Comparison of ENCODE assay signal across 11 mouse cellular contexts in the genomic region with DNA sequence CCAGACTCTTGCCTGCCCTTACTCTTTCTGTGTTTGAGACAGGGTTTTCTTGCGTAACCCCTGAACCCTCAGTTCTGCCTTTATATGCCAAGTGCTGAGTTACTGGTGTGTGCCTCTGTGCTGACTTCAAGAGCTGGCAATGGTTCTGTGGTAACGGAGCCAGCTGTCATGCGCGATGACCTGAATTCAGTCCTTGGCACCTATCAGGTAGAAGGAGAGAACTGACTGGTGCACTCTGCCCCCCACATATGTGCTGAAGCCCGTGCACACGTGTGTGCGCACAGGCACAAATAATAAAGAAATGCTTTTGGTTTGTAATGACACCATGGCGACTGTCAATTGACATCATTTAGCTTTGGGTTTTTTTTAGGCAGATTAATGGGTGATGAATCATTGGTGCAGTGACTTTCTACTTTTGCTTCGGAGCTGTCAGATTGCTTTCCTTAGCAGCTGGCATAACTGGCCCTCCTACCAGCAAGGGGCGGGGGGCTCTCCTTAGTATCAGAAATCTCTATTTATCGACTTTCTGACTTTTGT. TPM values are rescaled to one million over a fixed set of nuclear protein-coding genes. Genes with fewer than 3 reads are reported as not detected.
DNase-seq lines count a peak whose midpoint lies in the region; ATAC-seq and TF ChIP-seq lines count a peak whose summit lies in the region.
"Had no signal": no experiment of that assay in that cellular context is flagged by ENCODE, and none has a peak within 500 bp of the region (broad histone marks: within the 10 kb centered on the region; RNA-seq: fewer than 3 reads in every experiment).

No protein-coding gene starts in this region.

- no peak overlapping the region for H3K4me2 ChIP-seq in heart, embryonic 14.5 days (ENCODE audit: low read length)
- H3K4me2 ChIP-seq: embryonic facial prominence, embryonic 12.5 days had no signal

- no peak for ATAC-seq in heart, embryonic 14.5 days (ENCODE audit: insufficient number of reproducible peaks, insufficient read depth, low FRiP score, low read depth)

- peak overlapping the region; percentile 78 for H3K27ac ChIP-seq in layer of hippocampus, adult 2 months
- H3K27ac ChIP-seq in heart, embryonic 14.5 days (replicated peaks in 1 of 2; ENCODE audit: control insufficient read depth in 1 of 2, insufficient read depth in 1 of 2, low read depth in 2 of 2, low read length in 2 of 2), result no peak overlapping the region
- no peak overlapping the region for H3K27ac ChIP-seq in limb, embryonic 10.5 days
- H3K27ac ChIP-seq: embryonic facial prominence, embryonic 12.5 days had no signal

- H3K27me3 ChIP-seq in heart, embryonic 14.5 days (ENCODE audit: control insufficient read depth, insufficient read depth, low read length), result no peaks in the 10 kb centered on the region
- no peaks in the 10 kb centered on the region for H3K27me3 ChIP-seq in limb, embryonic 10.5 days (ENCODE audit: low read depth, poor library complexity, severe bottlenecking)
- H3K27me3 ChIP-seq: embryonic facial prominence, embryonic 12.5 days had no signal

- no peak for TF ChIP-seq CTCF in layer of hippocampus, adult 2 months (conservative IDR thresholded peaks at IDR 0.05)

- peak in 1 of 2 experiments; percentile 23 for DNase-seq in layer of hippocampus, adult 2 months (ENCODE audit: low spot score in 2 of 2)
- no peak for DNase-seq in layer of hippocampus, adult 9-10 months (ENCODE audit: low spot score)
- DNase-seq in adipocyte (ENCODE audit: low spot score), result peak; percentile 72
- DNase-seq in cerebellum, adult 8-10 months, result peak; percentile 72
- no peak for DNase-seq in layer of hippocampus, adult 9-11 months
- no peak for DNase-seq in limb, embryonic 10.5 days (ENCODE audit: low spot score)
- no peak for DNase-seq in embryo, embryonic 10.5 days (ENCODE audit: low spot score)
- DNase-seq: liver; thymus, postnatal 25 days had no signal

- 0 out of 2 replicates have a peak overlapping the region, but pooled peaks have one; percentile 38 for H3K9ac ChIP-seq in heart, embryonic 14.5 days (ENCODE audit: low read length)
- H3K9ac ChIP-seq: embryonic facial prominence, embryonic 12.5 days had no signal

- WGBS in heart, embryonic 14.5 days, result 75% methylated on average over 11 of the region's 11 CpGs
- 92% methylated on average over 11 of the region's 11 CpGs for WGBS in limb, embryonic 10.5 days

- H3K4me1 ChIP-seq in heart, embryonic 14.5 days (ENCODE audit: control insufficient read depth in 2 of 2, insufficient read depth in 2 of 2, low read length in 2 of 2), result peaks cover 18 to 52% of the 10 kb centered on the region in 2 experiments
- peaks cover 15% of the 10 kb centered on the region for H3K4me1 ChIP-seq in limb, embryonic 10.5 days

- H3K4me3 ChIP-seq in layer of hippocampus, adult 2 months, result no peak overlapping the region
- H3K4me3 ChIP-seq in heart, embryonic 14.5 days (ENCODE audit: control insufficient read depth in 1 of 2, insufficient read depth in 1 of 2, low read depth in 1 of 2, low read length in 2 of 2), result no peak overlapping the region
- no peak overlapping the region for H3K4me3 ChIP-seq in limb, embryonic 10.5 days
- H3K4me3 ChIP-seq: embryonic facial prominence, embryonic 12.5 days had no signal

- H3K36me3 ChIP-seq in heart, embryonic 14.5 days (ENCODE audit: control insufficient read depth, insufficient read depth, low read length), result no peaks in the 10 kb centered on the region
- 0 out of 2 replicates have a peak, but pooled peaks cover 4% of the 10 kb centered on the region for H3K36me3 ChIP-seq in limb, embryonic 10.5 days
- H3K36me3 ChIP-seq: embryonic facial prominence, embryonic 12.5 days had no signal

- no peaks in the 10 kb centered on the region for H3K9me3 ChIP-seq in heart, embryonic 14.5 days (ENCODE audit: control insufficient read depth, low read length)
- no peaks in the 10 kb centered on the region for H3K9me3 ChIP-seq in limb, embryonic 10.5 days (replicated peaks)
- H3K9me3 ChIP-seq: embryonic facial prominence, embryonic 12.5 days had no signal

RNA-seq across cellular contexts. Expression of a gene that starts 38.2 kb away (rescaled TPM):
- 100 to 1,000 TPM; 160 to 176 TPM for total RNA-seq in layer of hippocampus, adult 2 months (2021)
- 20.7 and 21.2 TPM in 2 replicates for polyA plus RNA-seq in heart, embryonic 14.5 days (2014; fragmentation: Nextera tagmentation; extraction: Ambion mirVana)
- polyA plus RNA-seq in limb, embryonic 10.5 days (2016; fragmentation: Nextera tagmentation; extraction: Ambion mirVana), result 33.1 and 34.5 TPM in 2 replicates

RNA-seq across cellular contexts. Expression of a gene that starts 38.5 kb away (rescaled TPM):
- total RNA-seq in layer of hippocampus, adult 2 months (2021), result 100 to 1,000 TPM; 104 to 111 TPM
- 54.9 and 60.3 TPM in 2 replicates for polyA plus RNA-seq in heart, embryonic 14.5 days (2014; fragmentation: Nextera tagmentation; extraction: Ambion mirVana)
- polyA plus RNA-seq in limb, embryonic 10.5 days (2016; fragmentation: Nextera tagmentation; extraction: Ambion mirVana), result 54.5 and 61.3 TPM in 2 replicates

Comparison
In these comparisons a context has a peak if more than half of its experiments do, and no peak if none do; other contexts are left out.
1. DNase-seq: peak in adipocyte (single experiment) and cerebellum, adult 8-10 months (single experiment); none in layer of hippocampus, adult 9-10 months (single experiment), layer of hippocampus, adult 9-11 months (single experiment), limb, embryonic 10.5 days (single experiment) and embryo, embryonic 10.5 days (single experiment).